Mouse (Mus musculus): ENCODE measurements at regions not wholly inside any gene's neighbourhood (a gene's known extent, or its start where the extent isn't known, plus 50 kb on each side); places are given as distances from the start of the nearest gene placed in this dataset.

GRCm38 (mm10) chr1:42542846-42543549 lies 152.6 kb upstream of the Pou3f3 start:
- no peak for TF ChIP-seq JUND (IDR thresholded peaks at IDR 0.05; ENCODE audit: low read depth, low read length)
- TF ChIP-seq NRF1 (IDR thresholded peaks at IDR 0.05; ENCODE audit: insufficient read depth, low read depth, low read length, poor library complexity, severe bottlenecking): no peak
- no peak for TF ChIP-seq USF1 (IDR thresholded peaks at IDR 0.05; ENCODE audit: low read depth, low read length)
- TF ChIP-seq HCFC1 (IDR thresholded peaks at IDR 0.05; ENCODE audit: low read depth, low read length): no peak
- no peak for TF ChIP-seq CTCF (IDR thresholded peaks at IDR 0.05 in 2 of 3, conservative IDR thresholded peaks at IDR 0.05 in 1 of 3; ENCODE audit: control insufficient read depth in 1 of 3, insufficient read depth in 1 of 3, low read depth in 2 of 3, low read length in 3 of 3, poor library complexity in 1 of 3, severe bottlenecking in 1 of 3)
- TF ChIP-seq E2F4 (IDR thresholded peaks at IDR 0.05; ENCODE audit: borderline replicate concordance, low read depth, low read length): no peak
- no peak for TF ChIP-seq POLR2A (IDR thresholded peaks at IDR 0.05; ENCODE audit: control insufficient read depth in 1 of 2, insufficient read depth in 1 of 2, low read depth in 1 of 2, low read length in 2 of 2, poor library complexity in 1 of 2)
- TF ChIP-seq MYB (IDR thresholded peaks at IDR 0.05; ENCODE audit: low read depth, low read length): no peak
- no peak for TF ChIP-seq POLR2AphosphoS2 (IDR thresholded peaks at IDR 0.05; ENCODE audit: low read length)
- no peak for TF ChIP-seq EP300 (IDR thresholded peaks at IDR 0.05; ENCODE audit: low read depth in 1 of 2, low read length in 2 of 2)
- no peak for TF ChIP-seq CHD2 (IDR thresholded peaks at IDR 0.05; ENCODE audit: low read length)
- no peak for TF ChIP-seq ZMIZ1 (IDR thresholded peaks at IDR 0.05; ENCODE audit: low read depth, low read length)
- TF ChIP-seq ELF1 (IDR thresholded peaks at IDR 0.05; ENCODE audit: low read depth, low read length): no peak
- TF ChIP-seq GATA1 (IDR thresholded peaks at IDR 0.05; ENCODE audit: low read depth, low read length): no peak

All from MEL (cell line).